Mouse (Mus musculus): Measurements from ENCODE around the gene Purb. TPM values are rescaled to one million over a fixed set of nuclear protein-coding genes. Genes with fewer than 3 reads are reported as not detected.

Gene Purb
- polyA plus RNA-seq, 1 experiment from 2014 or later: 12.6 TPM

DNA sequence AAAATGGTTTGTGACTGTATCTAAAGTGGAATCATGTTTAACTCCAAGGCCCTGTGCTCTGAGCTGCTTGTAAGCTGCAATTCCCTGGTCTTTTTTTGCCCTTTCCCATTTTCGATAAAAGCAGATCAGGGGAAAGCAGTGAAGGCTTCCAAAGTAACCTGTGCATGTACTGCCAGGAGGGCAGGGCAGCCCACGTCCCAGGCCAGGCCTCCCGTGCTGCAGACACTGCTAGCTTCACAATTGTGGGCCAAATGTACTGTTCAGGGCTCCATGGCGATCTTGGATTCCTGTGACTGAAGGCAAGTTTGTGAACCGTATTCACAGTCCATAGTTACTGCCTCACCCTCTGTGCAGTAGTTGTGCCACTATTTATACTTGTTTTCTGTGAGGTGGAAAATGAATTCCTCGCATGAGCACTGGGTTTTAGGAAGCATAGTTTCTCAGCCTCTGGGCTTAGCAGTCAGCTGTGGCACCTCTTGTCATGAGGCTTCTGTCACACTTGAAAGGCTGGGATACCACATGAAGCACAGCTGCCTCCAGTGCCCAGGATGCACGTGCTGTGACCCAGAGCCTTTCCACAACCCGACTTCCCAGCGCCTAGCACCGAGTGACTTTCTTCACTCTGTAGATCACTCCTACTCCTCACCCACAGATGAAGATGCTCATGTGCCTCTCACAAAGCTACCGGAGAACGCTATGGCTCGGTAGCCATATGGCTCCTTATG is 5.1 kb upstream of the Purb start:
- H3K27ac ChIP-seq: no peak overlapping the region
- WGBS: 84% methylated on average over 13 of the region's 13 CpGs

DNA sequence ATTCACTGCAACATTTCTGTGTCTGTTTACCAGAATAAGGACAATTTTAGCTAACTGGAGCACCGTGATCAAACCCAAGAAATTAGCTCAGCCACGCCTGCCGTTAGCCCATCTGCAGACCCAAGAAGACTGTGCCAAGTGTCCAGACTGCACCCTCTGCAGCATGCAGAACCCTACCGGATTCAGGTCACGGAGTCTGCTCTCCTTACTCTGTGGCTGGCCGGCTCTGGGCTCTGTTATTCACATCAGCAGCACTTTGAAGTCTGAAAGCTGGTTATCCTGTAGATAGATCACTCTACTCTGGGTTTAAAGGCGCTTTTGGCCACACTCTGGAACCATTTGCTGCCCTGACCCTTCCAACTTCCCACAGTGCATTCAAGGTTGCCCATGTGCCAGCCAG is 4.5 kb upstream of the Purb start:
- H3K9ac ChIP-seq: no peak overlapping the region; the same call in 1 of the 2 replicates

More for the DNA sequence above, 5.1 kb upstream of the Purb start:
- Histone ChIP-seq H3K4me2 (no peak overlapping the region), H3K9ac (no peak overlapping the region; the same call in 1 of the 2 replicates), H3K4me3 (no peak overlapping the region), H3K27me3 (no peaks in the 10 kb centered on the region), H3K4me1 (replicated peaks) (no peaks in the 10 kb centered on the region), H3K9me3 (no peaks in the 10 kb centered on the region), H3K36me3 (no peaks in the 10 kb centered on the region)
- no peak for ATAC-seq (ENCODE audit: low FRiP score)

DNA sequence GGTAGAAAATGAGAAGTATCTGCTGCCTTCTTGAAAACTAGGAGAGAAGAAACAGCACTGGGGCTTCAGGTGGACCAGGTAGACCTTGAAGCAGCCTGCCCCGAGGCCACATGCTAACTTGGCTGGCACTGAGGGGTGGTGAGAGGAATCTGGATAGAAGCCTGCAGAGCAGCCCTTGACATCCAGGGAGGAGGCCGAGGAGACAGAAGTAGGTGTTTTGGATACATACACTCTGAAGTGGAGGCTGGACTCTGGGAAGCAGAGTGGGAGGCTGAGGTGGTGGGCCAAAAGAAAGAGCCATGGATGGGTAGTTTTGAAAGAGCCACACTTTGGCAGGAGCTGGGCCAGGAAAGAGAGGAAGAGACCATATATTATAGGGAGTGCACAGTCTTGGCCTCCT is 3.5 kb upstream of the Purb start:
- Histone ChIP-seq H3K27me3 (no peaks in the 10 kb centered on the region), H3K4me3 (no peak overlapping the region), H3K36me3 (no peaks in the 10 kb centered on the region), H3K27ac (no peak overlapping the region), H3K4me1 (replicated peaks) (peaks cover 4% of the 10 kb centered on the region), H3K9me3 (no peaks in the 10 kb centered on the region), H3K4me2 (no peak overlapping the region), H3K9ac (0 out of 2 replicates have a peak overlapping the region, but pooled peaks have one; percentile 29)
- WGBS: 91% methylated on average over 2 of the region's 2 CpGs
- no peak for ATAC-seq (ENCODE audit: low FRiP score)

More for the DNA sequence above, 4.5 kb upstream of the Purb start:
- H3K4me3 ChIP-seq: no peak overlapping the region
- ATAC-seq (ENCODE audit: low FRiP score): no peak
- no peaks in the 10 kb centered on the region for H3K36me3 ChIP-seq
- no peaks in the 10 kb centered on the region for H3K27me3 ChIP-seq
- WGBS: 81% methylated on average over 7 of the region's 7 CpGs
- H3K4me2 ChIP-seq: no peak overlapping the region
- no peak overlapping the region for H3K27ac ChIP-seq
- H3K9me3 ChIP-seq: no peaks in the 10 kb centered on the region
- no peaks in the 10 kb centered on the region for H3K4me1 ChIP-seq (replicated peaks)

DNA sequence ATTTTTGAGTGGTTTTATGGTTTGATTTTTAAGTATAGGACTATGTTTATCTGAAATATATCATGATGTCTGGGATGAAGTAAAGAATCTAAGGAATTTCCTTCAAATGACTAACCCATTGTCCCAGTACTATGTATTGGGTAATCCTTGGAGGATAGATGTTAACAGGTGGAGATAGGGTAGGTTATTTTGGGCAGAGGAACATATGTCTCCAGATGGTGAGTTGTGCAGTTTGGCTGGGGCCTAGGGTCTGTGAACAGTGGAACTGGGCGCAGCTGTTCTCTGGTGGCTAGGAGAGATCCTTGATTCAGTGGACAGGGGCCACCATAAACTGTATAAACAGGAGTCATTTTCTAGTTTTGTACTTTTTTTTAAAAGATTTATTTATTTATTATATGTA is 1.6 kb upstream of the Purb start:
- H3K27ac ChIP-seq: no peak overlapping the region
- H3K9ac ChIP-seq: no peak overlapping the region
- no peaks in the 10 kb centered on the region for H3K36me3 ChIP-seq
- no peaks in the 10 kb centered on the region for H3K9me3 ChIP-seq
- ATAC-seq (ENCODE audit: low FRiP score): no peak
- no peak overlapping the region for H3K4me3 ChIP-seq
- H3K27me3 ChIP-seq: no peaks in the 10 kb centered on the region
- 88% methylated on average over 1 of the region's 1 CpGs for WGBS
- no peak overlapping the region for H3K4me2 ChIP-seq
- peaks cover 19% of the 10 kb centered on the region for H3K4me1 ChIP-seq (replicated peaks)

DNA sequence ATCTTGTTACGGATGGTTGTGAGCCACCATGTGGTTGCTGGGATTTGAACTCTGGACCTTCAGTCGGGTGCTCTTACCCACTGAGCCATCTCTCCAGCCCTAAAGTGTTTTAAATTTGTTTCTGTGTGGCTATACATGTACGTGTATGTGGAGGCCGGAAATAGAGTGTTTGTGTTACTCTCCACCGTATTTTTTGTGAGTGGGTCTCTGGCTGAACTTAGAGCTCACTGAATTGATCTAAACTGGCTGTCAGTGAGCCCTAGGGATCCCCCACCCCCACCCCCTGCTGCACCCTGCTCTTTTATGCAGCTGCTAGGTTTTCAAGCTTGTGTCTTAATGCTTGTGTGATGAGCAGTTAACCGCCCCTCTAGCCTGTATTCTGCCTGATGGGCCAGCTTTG is 1.2 kb upstream of the Purb start:
- no peak overlapping the region for H3K9ac ChIP-seq
- no peaks in the 10 kb centered on the region for H3K27me3 ChIP-seq
- H3K27ac ChIP-seq: no peak overlapping the region
- no peaks in the 10 kb centered on the region for H3K36me3 ChIP-seq
- 73% methylated on average over 6 of the region's 6 CpGs for WGBS
- no peak for ATAC-seq (ENCODE audit: low FRiP score)
- H3K9me3 ChIP-seq: no peaks in the 10 kb centered on the region
- H3K4me2 ChIP-seq: peak overlapping the region; percentile 68
- H3K4me1 ChIP-seq (replicated peaks): peaks cover 23% of the 10 kb centered on the region
- H3K4me3 ChIP-seq: no peak overlapping the region

DNA sequence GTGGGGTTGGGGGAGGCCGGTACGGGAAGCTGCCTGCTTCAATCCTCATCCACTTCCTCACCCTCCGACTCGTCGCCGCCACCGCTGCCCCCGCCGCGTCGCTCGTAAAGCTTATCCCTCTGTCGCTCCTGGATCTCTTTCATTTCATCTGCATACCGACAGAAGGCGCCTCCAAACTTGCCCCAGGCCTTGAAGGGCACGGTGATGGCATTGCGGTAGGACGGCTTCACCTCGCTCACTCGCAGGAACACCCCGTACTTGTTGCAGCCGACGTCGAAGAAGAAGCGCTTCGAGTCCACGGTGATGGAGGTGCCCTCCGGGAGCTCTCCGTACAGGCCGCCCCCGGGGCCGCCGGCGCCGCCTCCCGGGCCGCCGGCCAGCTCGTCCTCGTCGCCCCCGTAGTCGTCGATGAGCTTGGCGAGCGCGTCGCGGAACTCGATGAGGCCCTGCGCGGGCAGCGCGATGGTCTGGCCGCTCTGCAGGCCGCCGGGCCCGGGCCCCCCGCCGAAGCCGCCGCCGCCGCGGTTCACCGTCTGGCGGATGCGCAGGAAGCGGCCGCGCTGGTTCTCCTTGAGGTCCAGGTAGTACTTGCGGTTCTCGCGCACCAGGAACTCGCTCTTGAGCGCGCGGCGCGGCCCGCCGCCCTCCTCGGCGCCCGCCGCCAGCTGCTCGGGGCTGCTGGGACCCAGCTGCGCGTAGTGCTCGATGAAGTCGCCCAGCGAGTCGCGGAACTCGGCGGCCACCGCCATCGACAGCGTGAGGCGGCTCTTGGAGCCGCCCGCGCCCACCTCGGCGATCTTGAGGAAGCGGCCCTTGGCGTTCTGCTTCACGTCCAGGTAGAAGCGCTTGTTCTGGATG is 614 bp downstream of the Purb start:
- Histone ChIP-seq H3K4me2 (peak overlapping the region; percentile 88), H3K27ac (peak overlapping the region; percentile 97), H3K4me3 (peak overlapping the region; percentile 100), H3K9me3 (no peaks in the 10 kb centered on the region), H3K36me3 (no peaks in the 10 kb centered on the region), H3K27me3 (no peaks in the 10 kb centered on the region), H3K4me1 (replicated peaks) (peaks cover 39% of the 10 kb centered on the region), H3K9ac (peak overlapping the region; percentile 99)
- ATAC-seq (ENCODE audit: low FRiP score): peak; percentile 14; the same call in 1 of the 2 replicates
- under 1% methylated on average over 109 of the region's 109 CpGs for WGBS

DNA sequence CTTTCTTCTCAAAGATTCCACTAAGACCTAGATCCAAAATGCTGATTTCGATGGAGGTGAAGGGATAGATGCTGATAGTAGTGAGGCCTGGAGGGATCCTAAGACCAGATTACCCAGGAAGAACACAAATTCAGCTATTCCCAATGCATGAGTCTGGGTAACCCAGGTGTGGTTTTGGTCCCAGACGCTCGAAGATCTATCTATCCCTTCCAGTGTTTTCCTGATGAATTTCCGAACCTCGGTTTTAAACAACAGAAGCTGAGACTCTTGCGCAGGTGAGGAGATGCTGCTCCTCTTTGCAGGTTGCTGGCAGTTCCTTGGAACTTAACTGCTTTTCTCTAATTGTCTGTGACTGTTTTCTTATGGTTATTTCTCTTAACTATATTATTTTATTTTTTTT is 1.3 kb downstream of the Purb start:
- no peaks in the 10 kb centered on the region for H3K9me3 ChIP-seq
- no peaks in the 10 kb centered on the region for H3K36me3 ChIP-seq
- peaks cover 43% of the 10 kb centered on the region for H3K4me1 ChIP-seq (replicated peaks)
- no peaks in the 10 kb centered on the region for H3K27me3 ChIP-seq
- H3K27ac ChIP-seq: peak overlapping the region; percentile 97
- peak overlapping the region; percentile 99 for H3K9ac ChIP-seq
- no peak for ATAC-seq (ENCODE audit: low FRiP score)
- 42% methylated on average over 6 of the region's 6 CpGs for WGBS
- H3K4me2 ChIP-seq: peak overlapping the region; percentile 88
- peak overlapping the region; percentile 100 for H3K4me3 ChIP-seq

DNA sequence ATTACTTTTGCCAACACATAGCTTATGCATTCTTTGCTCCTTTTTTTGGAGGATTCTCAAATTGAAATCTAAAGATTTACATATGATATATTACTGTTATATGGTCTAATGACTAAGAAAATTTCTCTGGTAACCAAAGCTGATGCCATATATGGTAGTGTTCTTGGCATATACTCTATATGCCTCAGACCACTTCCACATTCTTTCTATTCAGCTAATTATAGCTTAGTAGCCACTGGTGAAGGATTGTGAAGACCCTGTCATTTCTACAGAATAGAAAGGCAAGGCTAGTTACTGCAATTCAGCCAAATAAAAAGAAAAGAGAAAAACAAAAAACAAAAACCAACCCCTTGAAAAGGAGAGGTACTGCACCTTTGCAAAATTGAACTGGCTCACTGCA is 3.6 kb downstream of the Purb start:
- peak overlapping the region; percentile 72 for H3K9ac ChIP-seq
- no peak for ATAC-seq (ENCODE audit: low FRiP score)
- no peaks in the 10 kb centered on the region for H3K9me3 ChIP-seq
- peak overlapping the region; percentile 60; the same call in 1 of the 2 replicates for H3K27ac ChIP-seq
- peak overlapping the region; percentile 88 for H3K4me2 ChIP-seq
- no peaks in the 10 kb centered on the region for H3K27me3 ChIP-seq
- H3K4me1 ChIP-seq (replicated peaks): peaks cover 61% of the 10 kb centered on the region
- peak overlapping the region; percentile 47 for H3K4me3 ChIP-seq
- peaks cover 8% of the 10 kb centered on the region; the same call in 1 of the 2 replicates for H3K36me3 ChIP-seq

DNA sequence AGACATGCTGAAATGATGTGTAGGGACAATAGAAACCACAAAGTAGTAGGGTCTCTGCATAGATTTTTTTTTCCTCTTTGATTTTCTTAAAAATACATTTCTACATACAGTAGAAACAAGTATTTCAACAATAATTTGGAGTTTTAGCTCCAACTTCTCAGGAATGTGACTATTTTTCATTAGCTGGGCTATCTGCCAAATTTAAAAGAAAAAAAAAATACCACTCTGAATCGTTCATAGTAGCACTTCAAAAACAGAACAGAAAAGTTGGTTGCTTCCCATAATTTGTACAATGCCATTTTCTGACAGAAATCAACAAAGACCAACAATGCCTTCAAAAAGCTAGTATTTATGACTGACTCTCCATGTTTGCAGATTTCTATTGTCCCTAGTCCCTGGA is 4.2 kb downstream of the Purb start:
- H3K27ac ChIP-seq: peak overlapping the region; percentile 70
- H3K4me3 ChIP-seq: peak overlapping the region; percentile 47
- peaks cover 14% of the 10 kb centered on the region for H3K36me3 ChIP-seq
- H3K4me2 ChIP-seq: peak overlapping the region; percentile 88
- H3K9ac ChIP-seq: peak overlapping the region; percentile 74
- H3K4me1 ChIP-seq (replicated peaks): peaks cover 63% of the 10 kb centered on the region
- WGBS: 28% methylated on average over 1 of the region's 1 CpGs
- no peaks in the 10 kb centered on the region for H3K27me3 ChIP-seq
- no peak for ATAC-seq (ENCODE audit: low FRiP score)
- H3K9me3 ChIP-seq: no peaks in the 10 kb centered on the region

DNA sequence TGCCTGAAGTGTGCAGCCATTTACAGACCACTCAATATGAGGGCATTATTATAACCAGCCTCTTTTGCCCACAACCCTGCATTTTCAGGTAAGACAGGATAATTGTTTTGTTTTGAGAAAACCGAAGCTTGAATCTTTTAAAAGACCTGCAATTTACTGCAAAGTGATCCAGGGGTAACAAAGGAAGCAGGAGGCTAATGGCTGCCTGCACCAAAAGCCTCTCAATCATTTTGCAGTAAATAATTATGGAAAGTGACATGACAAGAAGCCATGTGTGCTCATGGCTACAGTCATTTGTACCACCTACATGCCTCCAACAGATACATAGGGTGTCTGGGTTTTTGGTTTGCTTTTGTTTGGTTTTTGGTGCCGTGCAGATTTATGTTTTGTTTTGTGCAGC is 4.7 kb downstream of the Purb start:
- Histone ChIP-seq H3K4me3 (peak overlapping the region; percentile 47), H3K4me1 (replicated peaks) (peaks cover 63% of the 10 kb centered on the region)
- WGBS: 54% methylated on average over 2 of the region's 2 CpGs

DNA sequence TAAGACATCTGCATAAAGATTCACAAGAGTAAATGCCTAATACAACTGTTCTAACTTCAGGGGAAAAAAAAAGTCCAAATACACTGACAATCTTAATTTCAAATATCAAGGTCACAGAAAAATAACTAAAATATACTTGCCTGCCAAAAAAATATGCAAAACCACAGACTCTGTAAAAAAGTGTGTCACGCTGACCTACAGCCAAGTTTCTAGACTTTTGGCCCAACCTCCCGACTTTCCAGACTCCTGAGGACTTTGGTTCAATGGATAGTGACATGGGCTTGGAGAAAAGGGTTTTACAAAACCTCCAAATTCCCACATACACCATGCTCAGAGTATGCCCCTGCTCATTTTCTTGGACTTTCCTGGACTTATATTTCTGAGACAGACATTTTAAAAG is 7.2 kb downstream of the Purb start:
- ATAC-seq (ENCODE audit: low FRiP score): no peak
- no peaks in the 10 kb centered on the region for H3K27me3 ChIP-seq
- peaks cover 29% of the 10 kb centered on the region for H3K36me3 ChIP-seq
- H3K4me1 ChIP-seq (replicated peaks): peaks cover 52% of the 10 kb centered on the region
- H3K9ac ChIP-seq: no peak overlapping the region
- H3K27ac ChIP-seq: no peak overlapping the region
- no peak overlapping the region for H3K4me3 ChIP-seq
- H3K9me3 ChIP-seq: no peaks in the 10 kb centered on the region
- 95% methylated on average over 2 of the region's 2 CpGs for WGBS
- no peak overlapping the region for H3K4me2 ChIP-seq

More for the DNA sequence above, 4.7 kb downstream of the Purb start:
- Histone ChIP-seq H3K36me3 (peaks cover 18% of the 10 kb centered on the region), H3K27ac (peak overlapping the region; percentile 70), H3K9me3 (no peaks in the 10 kb centered on the region), H3K27me3 (no peaks in the 10 kb centered on the region), H3K4me2 (peak overlapping the region; percentile 88), H3K9ac (peak overlapping the region; percentile 74)
- no peak for ATAC-seq (ENCODE audit: low FRiP score)

DNA sequence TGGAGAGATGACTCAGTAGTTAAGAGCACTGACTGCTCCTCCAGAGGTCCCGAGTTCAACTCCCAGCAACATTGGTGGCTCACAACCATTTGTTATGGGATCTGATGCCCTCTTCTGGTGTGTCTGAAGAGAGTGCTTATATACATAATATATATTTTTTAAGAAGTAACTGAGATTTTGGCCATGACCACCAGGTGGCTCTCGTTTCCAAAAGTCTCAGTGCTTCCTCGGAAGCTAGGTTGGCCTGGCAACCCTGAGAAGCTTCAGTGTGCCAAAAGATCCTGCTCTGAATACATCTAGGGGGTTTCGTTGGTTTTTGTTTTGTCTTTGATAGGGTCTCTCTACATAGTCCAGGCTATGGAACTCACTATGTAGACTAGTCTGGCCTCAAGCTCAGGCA is 10.6 kb downstream of the Purb start:
- no peak overlapping the region for H3K4me2 ChIP-seq
- H3K27ac ChIP-seq: no peak overlapping the region
- H3K9ac ChIP-seq: no peak overlapping the region
- ATAC-seq (ENCODE audit: low FRiP score): peak; percentile 43; the same call in 1 of the 2 replicates
- no peak overlapping the region for H3K4me3 ChIP-seq
- peaks cover 25% of the 10 kb centered on the region for H3K4me1 ChIP-seq (replicated peaks)
- 35% methylated on average over 4 of the region's 4 CpGs for WGBS
- no peaks in the 10 kb centered on the region for H3K9me3 ChIP-seq
- peaks cover 29% of the 10 kb centered on the region for H3K36me3 ChIP-seq
- H3K27me3 ChIP-seq: no peaks in the 10 kb centered on the region
